In genomic region chr12:71227769-71228168, GRCm38 (mm10) we compare ENCODE assay signal across 15 mouse cellular contexts.
DNase-seq lines count a peak whose midpoint lies in the region; ATAC-seq lines count a peak whose summit lies in the region.
"Had no signal": no experiment of that assay in that cellular context is flagged by ENCODE, and none has a peak within 500 bp of the region (broad histone marks: within the 10 kb centered on the region; RNA-seq: fewer than 3 reads in every experiment).

No protein-coding gene starts in this region.

- no peaks in the 10 kb centered on the region for H3K27me3 ChIP-seq in midbrain, embryonic 11.5 days (ENCODE audit: control insufficient read depth, insufficient read depth, low read length)
- no peaks in the 10 kb centered on the region for H3K27me3 ChIP-seq in midbrain, embryonic 16.5 days (ENCODE audit: control insufficient read depth, insufficient read depth, low read depth, low read length)
- H3K27me3 ChIP-seq in heart, embryonic 10.5 days (ENCODE audit: insufficient read depth, poor library complexity, severe bottlenecking): no peaks in the 10 kb centered on the region
- H3K27me3 ChIP-seq in limb, embryonic 12.5 days: no peaks in the 10 kb centered on the region
- H3K27me3 ChIP-seq: midbrain, embryonic 12.5 days had no signal

- no peaks in the 10 kb centered on the region for H3K36me3 ChIP-seq in midbrain, embryonic 11.5 days (ENCODE audit: control insufficient read depth, insufficient read depth, low read length)
- H3K36me3 ChIP-seq in midbrain, embryonic 16.5 days (ENCODE audit: control insufficient read depth, insufficient read depth, low read length): no peaks in the 10 kb centered on the region
- H3K36me3 ChIP-seq in heart, embryonic 10.5 days: peaks cover 24% of the 10 kb centered on the region
- H3K36me3 ChIP-seq in limb, embryonic 12.5 days: peaks cover 26% of the 10 kb centered on the region

- WGBS in midbrain, embryonic 11.5 days: 67% methylated on average over 4 of the region's 4 CpGs
- 78% methylated on average over 4 of the region's 4 CpGs for WGBS in midbrain, embryonic 16.5 days
- WGBS in heart, embryonic 10.5 days: 17% methylated on average over 4 of the region's 4 CpGs
- 18% methylated on average over 4 of the region's 4 CpGs for WGBS in limb, embryonic 12.5 days

- H3K9ac ChIP-seq in midbrain, embryonic 11.5 days (ENCODE audit: low read length): no peak overlapping the region
- no peak overlapping the region for H3K9ac ChIP-seq in midbrain, embryonic 16.5 days (ENCODE audit: low read depth, low read length)
- no peak overlapping the region for H3K9ac ChIP-seq in limb, embryonic 12.5 days (replicated peaks)
- H3K9ac ChIP-seq: midbrain, embryonic 12.5 days had no signal

- H3K4me2 ChIP-seq in midbrain, embryonic 11.5 days: no peak overlapping the region
- no peak overlapping the region for H3K4me2 ChIP-seq in midbrain, embryonic 16.5 days (ENCODE audit: low read length)
- H3K4me2 ChIP-seq in limb, embryonic 12.5 days: no peak overlapping the region
- H3K4me2 ChIP-seq: midbrain, embryonic 12.5 days had no signal

- H3K4me3 ChIP-seq in midbrain, embryonic 11.5 days (ENCODE audit: low read depth, low read length): no peak overlapping the region
- no peak overlapping the region for H3K4me3 ChIP-seq in midbrain, embryonic 16.5 days (ENCODE audit: low read depth, low read length)
- H3K4me3 ChIP-seq in heart, embryonic 10.5 days: no peak overlapping the region
- no peak overlapping the region for H3K4me3 ChIP-seq in limb, embryonic 12.5 days (replicated peaks)
- H3K4me3 ChIP-seq: midbrain, embryonic 12.5 days had no signal

- H3K4me1 ChIP-seq in midbrain, embryonic 11.5 days (ENCODE audit: control insufficient read depth, insufficient read depth, low read length): no peaks in the 10 kb centered on the region
- no peaks in the 10 kb centered on the region for H3K4me1 ChIP-seq in midbrain, embryonic 16.5 days (ENCODE audit: control insufficient read depth, insufficient read depth, low read length)
- peaks cover 34% of the 10 kb centered on the region for H3K4me1 ChIP-seq in heart, embryonic 10.5 days
- peaks cover 17% of the 10 kb centered on the region for H3K4me1 ChIP-seq in limb, embryonic 12.5 days (replicated peaks)
- H3K4me1 ChIP-seq: midbrain, embryonic 12.5 days had no signal

- no peaks in the 10 kb centered on the region for H3K9me3 ChIP-seq in midbrain, embryonic 11.5 days (ENCODE audit: control insufficient read depth, low read length)
- H3K9me3 ChIP-seq in midbrain, embryonic 16.5 days (replicated peaks; ENCODE audit: control insufficient read depth, low read length, poor library complexity, severe bottlenecking): no peaks in the 10 kb centered on the region
- no peaks in the 10 kb centered on the region for H3K9me3 ChIP-seq in heart, embryonic 10.5 days
- no peaks in the 10 kb centered on the region for H3K9me3 ChIP-seq in limb, embryonic 12.5 days
- H3K9me3 ChIP-seq: midbrain, embryonic 12.5 days had no signal

- DNase-seq in adrenal gland, postnatal 36 days: peak; percentile 5 to 18
- DNase-seq in adrenal gland, postnatal 25 days: no peak
- DNase-seq in midbrain, embryonic 11.5 days (ENCODE audit: low spot score, missing footprints): peak; percentile 72
- DNase-seq in heart, embryonic 10.5 days (ENCODE audit: low spot score): peak; percentile 90
- no peak for DNase-seq in kidney, adult 8-10 months
- no peak for DNase-seq in left cerebral cortex, adult 11 months (ENCODE audit: low spot score)
- DNase-seq: cerebellum, adult 9-11 months; kidney, adult 2 months; layer of hippocampus, adult 9-11 months; liver; spleen, adult 18-20 months; thymus, postnatal 36 days had no signal

- ATAC-seq in midbrain, embryonic 11.5 days (ENCODE audit: low FRiP score): no peak
- ATAC-seq in midbrain, embryonic 16.5 days: no peak
- no peak for ATAC-seq in limb, embryonic 12.5 days (ENCODE audit: insufficient number of reproducible peaks, insufficient read depth, low FRiP score, low TSS enrichment, low read depth)

- no peak overlapping the region for H3K27ac ChIP-seq in midbrain, embryonic 11.5 days (ENCODE audit: low read depth, low read length)
- H3K27ac ChIP-seq in midbrain, embryonic 16.5 days (ENCODE audit: low read length): no peak overlapping the region
- H3K27ac ChIP-seq in heart, embryonic 10.5 days: peak overlapping the region; percentile 89
- H3K27ac ChIP-seq in limb, embryonic 12.5 days: 0 out of 2 replicates have a peak overlapping the region, but pooled peaks have one; percentile 42
- H3K27ac ChIP-seq: midbrain, embryonic 12.5 days had no signal

Comparison
In these comparisons a context has a peak if more than half of its experiments do, and no peak if none do; other contexts are left out.
1. DNase-seq: peak in adrenal gland, postnatal 36 days (2 of 2), midbrain, embryonic 11.5 days (single experiment) and heart, embryonic 10.5 days (single experiment); none in adrenal gland, postnatal 25 days (single experiment), kidney, adult 8-10 months (0 of 2) and left cerebral cortex, adult 11 months (single experiment).
2. H3K27ac ChIP-seq: peak in heart, embryonic 10.5 days (single experiment) and limb, embryonic 12.5 days (single experiment); none in midbrain, embryonic 11.5 days (single experiment) and midbrain, embryonic 16.5 days (single experiment).